Mouse (Mus musculus) gastrocnemius, adult 2 months (tissue): ENCODE measurements at regions not wholly inside any gene's neighbourhood (a gene's known extent, or its start where the extent isn't known, plus 50 kb on each side); places are given as distances from the start of the nearest gene placed in this dataset.
A peak's percentile ranks its signal among the peaks of the same experiment; 100 is the strongest.
"Not testable (repeated sequence)": the region's sequence is repeated elsewhere in the genome, so short reads cannot be mapped to it uniquely, and the experiment has no call there.

Source experiments
- DNase-seq: peaks from one replicate; pipeline ENCODE4 v3.0.0; 2022
- H3K27ac ChIP-seq: fragments of 200-600 bp; 2 replicates; pipeline ENCODE4 v1.8.1; 2022; ENCODE audit warnings: mild to moderate bottlenecking
- H3K4me3 ChIP-seq: fragments of 200-600 bp; 2 replicates; pipeline ENCODE4 v1.8.1; 2022; ENCODE audit warnings: mild to moderate bottlenecking, moderate library complexity
- CTCF ChIP-seq: fragments of 200-600 bp; IDR thresholded peaks from 2 replicates; pipeline ENCODE4 v1.8.1; 2022; ENCODE audit warnings: antibody characterized with exemption, mild to moderate bottlenecking, moderate library complexity
- intact Hi-C: fragments of 180-260 bp; cut with DNase I; formaldehyde crosslinking; loops from one replicate; pipeline ENCODE4 v1.15.1; 2025

GRCm38 (mm10) chr7:60293556-60293955 lies 153.5 kb upstream of the Snrpn start:
- Histone ChIP-seq H3K4me3 (no peak overlapping the region), H3K27ac (peak overlapping the region; percentile 61; the same call in 1 of the 2 replicates)
- TF ChIP-seq CTCF, result no peak
- no peak for DNase-seq
- intact Hi-C loops, result no loop called here

DNA sequence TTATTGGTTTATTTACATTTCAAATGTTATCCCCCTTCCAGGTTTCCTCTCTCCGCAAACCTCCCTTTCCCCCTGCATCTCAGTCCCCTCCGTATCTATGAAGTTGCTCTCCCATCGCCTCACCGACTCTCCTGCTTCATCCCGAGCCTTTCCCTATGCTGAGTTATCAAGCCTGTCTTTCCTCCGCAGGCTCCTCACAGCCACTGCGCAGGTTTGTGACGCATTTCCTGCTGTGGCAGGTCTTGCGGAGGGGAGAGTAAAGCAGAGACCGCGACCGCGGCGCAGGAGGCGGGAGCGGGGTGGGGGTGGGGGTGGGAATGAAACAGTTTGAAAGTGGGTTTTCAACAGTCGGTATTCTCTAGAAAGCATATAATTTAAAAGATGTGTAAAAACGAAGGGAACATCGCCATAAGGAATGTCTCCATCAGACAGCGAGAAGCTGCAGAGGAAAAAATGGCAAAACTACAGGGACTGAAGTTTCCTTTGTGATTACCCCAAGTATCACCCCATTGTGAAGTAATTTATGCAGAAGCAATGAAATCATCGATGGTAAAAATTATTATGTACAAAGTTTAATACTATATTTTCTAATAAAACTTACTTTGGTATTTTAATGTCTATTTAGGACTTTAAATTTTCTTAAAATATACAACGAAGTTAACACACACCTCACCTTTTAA lies 104.3 kb upstream of the Snrpn start:
- peak; percentile 38 for DNase-seq
- peak overlapping the region; percentile 71 for H3K4me3 ChIP-seq
- intact Hi-C loops, H3K27ac ChIP-seq: not testable (repeated sequence)

DNA sequence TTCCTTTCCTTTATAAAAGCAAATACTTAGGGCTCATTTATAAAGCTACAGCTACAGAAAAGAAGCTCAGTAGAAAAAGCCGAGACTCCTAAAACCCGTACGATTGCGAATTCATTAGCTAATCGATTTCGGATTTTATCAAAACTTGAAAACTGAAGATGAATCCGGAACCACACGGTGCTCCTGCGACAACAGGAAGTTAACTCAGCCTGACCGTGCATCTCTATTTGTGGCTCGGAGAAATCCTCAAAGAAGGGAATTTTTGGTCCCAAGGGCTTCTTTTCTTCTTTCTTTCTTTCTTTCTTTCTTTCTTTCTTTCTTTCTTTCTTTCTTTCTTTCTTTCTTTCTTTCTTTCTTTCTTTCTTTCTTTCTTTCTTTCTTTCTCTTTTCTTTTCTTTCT lies 103.7 kb upstream of the Snrpn start:
- peak; percentile 17 for DNase-seq
- peak overlapping the region; percentile 71 for H3K4me3 ChIP-seq
- peak overlapping the region; percentile 68 for H3K27ac ChIP-seq
- intact Hi-C loops, result not testable (repeated sequence)

DNA sequence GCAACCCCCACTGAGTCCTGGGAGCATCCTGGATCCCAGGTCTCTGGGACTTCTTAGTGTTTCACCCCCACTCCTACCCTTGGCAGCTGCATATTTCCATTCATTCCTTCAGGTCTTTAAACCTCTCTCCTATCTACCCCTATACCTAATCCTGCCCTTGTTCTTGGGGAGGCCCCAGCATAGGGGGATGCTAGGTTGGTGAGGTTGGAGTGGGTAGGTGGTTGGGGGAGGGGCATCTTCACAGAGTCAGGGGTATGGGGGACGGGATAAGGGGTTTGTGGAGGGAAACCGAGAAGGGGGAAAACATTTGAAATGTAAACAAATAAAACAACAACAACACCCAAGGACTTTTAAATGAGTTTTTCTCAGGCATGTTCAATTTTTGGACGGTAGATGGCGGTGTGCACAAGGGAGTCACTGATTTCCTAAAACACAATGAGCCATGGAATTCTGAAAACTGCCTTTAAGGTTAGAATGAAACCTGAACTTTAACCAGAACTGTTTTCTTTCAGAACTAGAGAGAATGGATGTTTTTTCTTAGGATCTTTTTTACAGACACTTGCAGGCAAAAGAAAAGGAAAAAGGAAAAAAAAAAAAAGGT lies 98.7 kb upstream of the Snrpn start:
- H3K4me3 ChIP-seq, intact Hi-C loops, DNase-seq, H3K27ac ChIP-seq: not testable (repeated sequence)
- TF ChIP-seq CTCF, result peak; percentile 43

DNA sequence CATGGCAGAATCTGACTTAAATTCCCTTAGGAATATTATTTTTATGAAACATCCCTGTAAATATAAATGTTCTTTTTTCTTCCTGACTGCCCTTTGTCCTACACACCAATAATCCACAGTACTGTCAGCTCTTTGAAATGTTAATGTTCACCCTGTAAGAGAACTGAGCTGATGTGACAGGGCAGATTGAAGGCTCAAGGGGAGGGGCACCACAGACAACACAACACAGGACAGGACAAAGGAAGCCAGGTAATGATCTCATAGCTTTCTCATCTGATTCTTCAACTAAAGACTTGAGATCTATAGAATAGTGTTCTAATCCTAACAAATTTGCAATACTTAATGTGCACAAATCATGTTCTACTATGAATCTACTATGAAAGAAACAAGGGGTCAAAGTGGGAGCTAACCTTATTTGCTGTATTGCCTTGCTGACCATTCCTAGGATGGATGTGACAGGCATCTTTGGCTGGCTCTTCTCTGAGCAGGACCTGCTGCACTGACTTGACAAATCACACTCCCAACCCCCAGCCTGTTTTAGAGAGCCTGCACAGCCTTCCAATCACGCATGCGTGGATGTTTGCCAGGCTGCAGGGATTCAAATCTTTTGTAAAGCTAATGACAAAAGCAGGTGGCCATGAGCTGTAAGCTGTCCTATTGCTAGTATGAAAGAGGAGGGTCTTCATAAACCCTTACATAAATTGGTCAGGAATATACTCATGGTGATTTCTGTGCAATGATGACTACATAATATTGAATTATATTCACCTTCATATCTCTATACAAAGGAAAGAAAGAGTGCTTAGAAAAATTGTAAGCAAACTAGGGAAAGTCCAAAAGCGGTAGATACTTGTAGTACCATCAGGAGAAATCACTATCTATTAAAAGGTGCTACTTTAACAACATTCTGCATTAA lies 76.6 kb upstream of the Snrpn start:
- H3K4me3 ChIP-seq, H3K27ac ChIP-seq, DNase-seq, intact Hi-C loops: not testable (repeated sequence)
